Mouse (Mus musculus): ENCODE results near the gene Slc6a6. TPM values are rescaled to one million over a fixed set of nuclear protein-coding genes. Genes with fewer than 3 reads are reported as not detected.
A peak's percentile ranks its signal among the peaks of the same experiment; 100 is the strongest.

Gene Slc6a6
- polyA plus RNA-seq, 1 experiment from 2014 or later: 66.8 TPM

DNA sequence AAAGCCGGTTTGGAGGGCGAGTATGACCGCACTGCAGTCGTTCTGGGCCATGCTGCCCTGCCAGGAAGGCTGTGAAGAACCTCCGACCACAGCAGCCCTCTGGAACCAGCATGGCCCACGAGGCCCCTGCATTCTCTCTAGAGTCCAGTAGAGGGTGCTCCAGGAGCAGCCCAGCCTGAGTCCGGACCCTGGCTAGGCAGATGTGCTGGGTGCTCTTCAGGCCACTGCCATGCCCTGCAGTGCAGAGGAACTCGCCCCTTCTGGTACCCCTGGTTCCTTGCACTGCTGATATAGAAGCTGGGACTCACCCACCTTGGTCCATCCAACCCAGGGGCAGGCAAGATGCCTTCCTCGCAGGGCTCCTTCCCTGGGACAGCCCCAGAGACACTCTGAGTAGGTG is 92.7 kb downstream of the Slc6a6 start:
- 0 out of 2 replicates have a peak, but pooled peaks cover 3% of the 10 kb centered on the region for H3K9me3 ChIP-seq (ENCODE audit: control insufficient read depth, low read length)
- no peak overlapping the region for H3K4me3 ChIP-seq (ENCODE audit: control insufficient read depth in 1 of 2, insufficient read depth in 1 of 2, low read depth in 1 of 2, low read length in 2 of 2)
- ATAC-seq (ENCODE audit: insufficient number of reproducible peaks, insufficient read depth, low FRiP score, low read depth): peak; percentile 18; the same call in 1 of the 2 replicates
- no peak overlapping the region for H3K27ac ChIP-seq (replicated peaks in 1 of 2; ENCODE audit: control insufficient read depth in 1 of 2, insufficient read depth in 1 of 2, low read depth in 2 of 2, low read length in 2 of 2)
- H3K36me3 ChIP-seq (ENCODE audit: control insufficient read depth, insufficient read depth, low read length): peaks cover 79% of the 10 kb centered on the region
- H3K4me1 ChIP-seq (ENCODE audit: control insufficient read depth in 2 of 2, insufficient read depth in 2 of 2, low read length in 2 of 2): no peaks in the 10 kb centered on the region
- no peak overlapping the region for H3K9ac ChIP-seq (ENCODE audit: low read length)
- H3K27me3 ChIP-seq (ENCODE audit: control insufficient read depth, insufficient read depth, low read length): no peaks in the 10 kb centered on the region
- 17% methylated on average over 9 of the region's 9 CpGs for WGBS
- no peak overlapping the region for H3K4me2 ChIP-seq (ENCODE audit: low read length)

DNA sequence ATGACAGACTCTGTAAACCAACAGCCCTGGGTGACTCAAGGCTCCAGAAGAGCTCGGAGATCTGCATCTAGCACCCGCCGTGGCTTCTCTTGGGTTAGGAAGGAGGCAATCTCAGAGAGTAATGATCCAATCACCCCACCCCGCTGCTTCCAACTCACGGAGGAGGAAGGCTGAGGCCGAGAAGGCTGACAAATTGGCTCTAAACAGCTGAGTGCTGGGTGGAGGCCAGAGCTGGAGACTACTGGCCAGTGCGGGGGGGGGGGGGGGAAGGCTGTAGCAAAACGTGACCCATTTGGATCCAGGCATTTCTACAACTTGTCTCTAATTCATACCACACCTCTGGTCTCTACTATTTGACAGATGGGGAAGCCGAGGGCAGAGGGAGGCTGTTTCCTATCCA is 95.4 kb downstream of the Slc6a6 start:
- Histone ChIP-seq H3K9ac (ENCODE audit: low read length) (no peak overlapping the region), H3K36me3 (ENCODE audit: control insufficient read depth, insufficient read depth, low read length) (peaks cover 82% of the 10 kb centered on the region), H3K4me1 (ENCODE audit: control insufficient read depth in 2 of 2, insufficient read depth in 2 of 2, low read length in 2 of 2) (no peaks in the 10 kb centered on the region), H3K4me2 (ENCODE audit: low read length) (no peak overlapping the region), H3K4me3 (ENCODE audit: control insufficient read depth in 1 of 2, insufficient read depth in 1 of 2, low read depth in 1 of 2, low read length in 2 of 2) (no peak overlapping the region), H3K27ac (replicated peaks in 1 of 2; ENCODE audit: control insufficient read depth in 1 of 2, insufficient read depth in 1 of 2, low read depth in 2 of 2, low read length in 2 of 2) (no peak overlapping the region), H3K9me3 (ENCODE audit: control insufficient read depth, low read length) (no peaks in the 10 kb centered on the region), H3K27me3 (ENCODE audit: control insufficient read depth, insufficient read depth, low read length) (no peaks in the 10 kb centered on the region)
- 64% methylated on average over 8 of the region's 9 CpGs for WGBS
- ATAC-seq (ENCODE audit: insufficient number of reproducible peaks, insufficient read depth, low FRiP score, low read depth): no peak

DNA sequence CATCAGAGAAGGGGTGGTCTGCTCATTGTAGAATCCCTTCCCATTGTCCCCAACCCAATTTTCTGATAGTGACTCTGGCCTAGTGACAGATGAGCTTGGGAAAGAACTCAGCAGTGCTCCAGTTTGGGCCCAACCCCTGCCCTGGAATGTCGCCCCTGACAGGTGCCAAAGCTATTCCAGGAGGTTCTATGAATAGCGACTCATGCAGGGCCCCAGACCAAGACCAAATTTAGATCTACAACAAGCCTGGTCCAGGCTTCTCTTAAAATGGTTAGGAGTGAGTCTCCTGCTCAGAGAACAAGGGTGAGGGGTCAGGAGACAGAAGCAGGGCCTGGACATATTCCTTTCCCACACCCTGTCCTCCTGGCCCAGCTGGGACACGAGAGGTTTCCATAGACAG is 101.2 kb downstream of the Slc6a6 start:
- Histone ChIP-seq H3K9me3 (ENCODE audit: control insufficient read depth, low read length) (no peaks in the 10 kb centered on the region), H3K4me1 (ENCODE audit: control insufficient read depth in 2 of 2, insufficient read depth in 2 of 2, low read length in 2 of 2) (peaks cover 21 to 26% of the 10 kb centered on the region in 2 experiments), H3K36me3 (ENCODE audit: control insufficient read depth, insufficient read depth, low read length) (peaks cover 64% of the 10 kb centered on the region), H3K4me2 (ENCODE audit: low read length) (peak overlapping the region; percentile 28; the same call in 1 of the 2 replicates), H3K9ac (ENCODE audit: low read length) (peak overlapping the region; percentile 56), H3K27ac (replicated peaks in 1 of 2; ENCODE audit: control insufficient read depth in 1 of 2, insufficient read depth in 1 of 2, low read depth in 2 of 2, low read length in 2 of 2) (peak overlapping the region; percentile 98), H3K27me3 (ENCODE audit: control insufficient read depth, insufficient read depth, low read length) (no peaks in the 10 kb centered on the region), H3K4me3 (ENCODE audit: control insufficient read depth in 1 of 2, insufficient read depth in 1 of 2, low read depth in 1 of 2, low read length in 2 of 2) (no peak overlapping the region)
- peak; percentile 76 for ATAC-seq (ENCODE audit: insufficient number of reproducible peaks, insufficient read depth, low FRiP score, low read depth)
- WGBS: 29% methylated on average over 3 of the region's 3 CpGs

DNA sequence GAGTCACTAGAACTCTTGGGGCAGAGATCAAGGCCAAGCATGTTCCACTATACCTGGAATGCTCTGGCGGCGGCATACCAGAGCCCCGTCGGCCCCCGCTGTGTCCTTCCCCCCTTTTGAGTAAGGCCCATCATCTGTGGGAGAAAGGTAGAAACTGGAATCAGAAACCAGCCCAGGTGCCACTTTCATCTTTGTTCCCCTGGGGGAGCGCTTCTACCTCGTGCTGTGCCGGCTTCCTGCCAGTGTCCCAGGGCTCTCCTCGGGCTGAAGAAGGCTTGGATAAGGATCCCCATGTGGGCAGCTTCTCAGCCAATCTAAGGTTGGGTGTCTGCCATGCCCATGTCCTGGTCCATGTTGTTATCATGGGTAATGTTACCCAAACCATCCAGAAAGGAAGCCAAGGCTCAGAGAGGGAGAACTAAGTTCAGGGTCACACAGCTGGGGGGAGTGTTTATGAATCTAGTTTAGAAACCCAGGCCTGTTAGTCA is 104.5 kb downstream of the Slc6a6 start:
- ATAC-seq (ENCODE audit: insufficient number of reproducible peaks, insufficient read depth, low FRiP score, low read depth): no peak
- H3K4me1 ChIP-seq (ENCODE audit: control insufficient read depth in 2 of 2, insufficient read depth in 2 of 2, low read length in 2 of 2): peaks cover 32 to 57% of the 10 kb centered on the region in 2 experiments

DNA sequence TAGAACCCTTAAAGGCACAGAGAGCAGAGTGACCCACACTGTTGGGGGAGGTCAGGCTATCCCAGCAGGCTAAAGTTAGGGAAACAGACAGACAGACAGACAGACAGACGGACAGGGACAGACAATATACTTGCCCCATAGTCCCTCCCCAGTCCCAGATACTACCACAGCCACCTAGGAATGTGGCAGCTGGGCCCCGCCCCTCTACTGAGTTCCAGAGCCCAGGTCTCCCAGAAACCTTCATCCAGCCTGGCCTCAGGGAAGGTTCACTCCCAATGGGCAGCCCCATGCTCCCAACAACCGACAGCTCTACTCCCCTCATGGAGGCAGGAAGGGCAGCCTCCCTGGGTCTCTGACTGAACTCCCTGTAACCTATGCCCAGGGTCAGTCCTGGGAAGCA is 111.8 kb downstream of the Slc6a6 start:
- no peak for ATAC-seq (ENCODE audit: insufficient number of reproducible peaks, insufficient read depth, low FRiP score, low read depth)
- Histone ChIP-seq H3K9ac (ENCODE audit: low read length) (peak overlapping the region; percentile 68), H3K9me3 (ENCODE audit: control insufficient read depth, low read length) (no peaks in the 10 kb centered on the region), H3K4me1 (ENCODE audit: control insufficient read depth in 2 of 2, insufficient read depth in 2 of 2, low read length in 2 of 2) (peaks cover 57 to 89% of the 10 kb centered on the region in 2 experiments), H3K4me3 (ENCODE audit: control insufficient read depth in 1 of 2, insufficient read depth in 1 of 2, low read depth in 1 of 2, low read length in 2 of 2) (peak overlapping the region; percentile 28 to 39), H3K4me2 (ENCODE audit: low read length) (peak overlapping the region; percentile 67), H3K36me3 (ENCODE audit: control insufficient read depth, insufficient read depth, low read length) (no peaks in the 10 kb centered on the region), H3K27ac (replicated peaks in 1 of 2; ENCODE audit: control insufficient read depth in 1 of 2, insufficient read depth in 1 of 2, low read depth in 2 of 2, low read length in 2 of 2) (peak overlapping the region; percentile 56 to 62), H3K27me3 (ENCODE audit: control insufficient read depth, insufficient read depth, low read length) (no peaks in the 10 kb centered on the region)
- WGBS: 50% methylated on average over 3 of the region's 3 CpGs

More for the DNA sequence above, 104.5 kb downstream of the Slc6a6 start:
- 80% methylated on average over 9 of the region's 9 CpGs for WGBS
- Histone ChIP-seq H3K4me3 (ENCODE audit: control insufficient read depth in 1 of 2, insufficient read depth in 1 of 2, low read depth in 1 of 2, low read length in 2 of 2) (no peak overlapping the region), H3K9ac (ENCODE audit: low read length) (no peak overlapping the region), H3K9me3 (ENCODE audit: control insufficient read depth, low read length) (no peaks in the 10 kb centered on the region), H3K27ac (replicated peaks in 1 of 2; ENCODE audit: control insufficient read depth in 1 of 2, insufficient read depth in 1 of 2, low read depth in 2 of 2, low read length in 2 of 2) (no peak overlapping the region), H3K27me3 (ENCODE audit: control insufficient read depth, insufficient read depth, low read length) (no peaks in the 10 kb centered on the region), H3K4me2 (ENCODE audit: low read length) (no peak overlapping the region), H3K36me3 (ENCODE audit: control insufficient read depth, insufficient read depth, low read length) (peaks cover 35% of the 10 kb centered on the region)

DNA sequence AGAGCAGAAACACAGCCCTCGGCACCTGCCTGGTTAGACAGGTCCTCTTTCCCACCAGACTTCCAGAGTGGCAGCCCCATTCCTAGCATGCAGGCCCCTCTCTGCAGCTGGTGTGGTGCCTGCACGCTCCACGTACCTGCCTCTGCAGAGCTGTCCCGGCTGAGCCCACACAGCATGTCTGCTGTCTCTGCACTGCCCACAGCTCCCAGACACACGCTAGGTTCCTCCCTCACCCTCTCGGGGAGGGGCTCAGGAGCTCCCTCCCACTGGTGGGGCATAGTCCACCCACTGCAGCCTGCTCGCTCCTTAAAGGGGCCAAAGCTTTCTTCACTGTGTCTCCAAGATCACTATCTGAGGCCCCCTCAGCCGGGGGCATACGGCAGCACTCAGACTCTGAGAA is 112.2 kb downstream of the Slc6a6 start:
- Histone ChIP-seq H3K27ac (replicated peaks in 1 of 2; ENCODE audit: control insufficient read depth in 1 of 2, insufficient read depth in 1 of 2, low read depth in 2 of 2, low read length in 2 of 2) (peak overlapping the region; percentile 56 to 62), H3K4me2 (ENCODE audit: low read length) (peak overlapping the region; percentile 67), H3K4me1 (ENCODE audit: control insufficient read depth in 2 of 2, insufficient read depth in 2 of 2, low read length in 2 of 2) (peaks cover 57 to 85% of the 10 kb centered on the region in 2 experiments), H3K27me3 (ENCODE audit: control insufficient read depth, insufficient read depth, low read length) (no peaks in the 10 kb centered on the region), H3K9ac (ENCODE audit: low read length) (peak overlapping the region; percentile 68), H3K36me3 (ENCODE audit: control insufficient read depth, insufficient read depth, low read length) (no peaks in the 10 kb centered on the region), H3K4me3 (ENCODE audit: control insufficient read depth in 1 of 2, insufficient read depth in 1 of 2, low read depth in 1 of 2, low read length in 2 of 2) (peak overlapping the region; percentile 28 to 39), H3K9me3 (ENCODE audit: control insufficient read depth, low read length) (no peaks in the 10 kb centered on the region)
- 22% methylated on average over 9 of the region's 9 CpGs for WGBS
- ATAC-seq (ENCODE audit: insufficient number of reproducible peaks, insufficient read depth, low FRiP score, low read depth): 0 out of 2 replicates have a peak, but pooled peaks have one; percentile 22

DNA sequence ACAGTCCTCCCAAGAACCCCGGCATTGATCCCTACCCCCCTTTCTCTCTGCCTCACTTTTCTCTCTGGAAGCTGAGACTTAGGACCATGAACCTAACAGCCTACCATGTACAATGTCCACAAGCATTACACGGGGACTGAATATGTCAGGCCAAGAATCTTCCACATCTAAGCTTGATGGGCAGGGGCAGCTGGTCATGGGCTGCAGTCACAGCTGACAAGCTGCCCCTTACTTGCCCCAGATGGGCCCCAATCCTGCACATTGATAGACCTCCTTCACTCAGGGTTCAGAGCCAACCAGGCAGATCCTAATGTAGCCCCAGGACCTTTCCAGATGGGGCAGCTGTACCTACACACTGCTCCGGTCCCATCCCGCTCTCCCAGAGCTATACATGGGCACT is 112.9 kb downstream of the Slc6a6 start:
- 84% methylated on average over 4 of the region's 4 CpGs for WGBS
- Histone ChIP-seq H3K27ac (replicated peaks in 1 of 2; ENCODE audit: control insufficient read depth in 1 of 2, insufficient read depth in 1 of 2, low read depth in 2 of 2, low read length in 2 of 2) (no peak overlapping the region), H3K9ac (ENCODE audit: low read length) (peak overlapping the region; percentile 28; the same call in 1 of the 2 replicates), H3K4me3 (ENCODE audit: control insufficient read depth in 1 of 2, insufficient read depth in 1 of 2, low read depth in 1 of 2, low read length in 2 of 2) (no peak overlapping the region), H3K9me3 (ENCODE audit: control insufficient read depth, low read length) (no peaks in the 10 kb centered on the region), H3K4me2 (ENCODE audit: low read length) (no peak overlapping the region), H3K27me3 (ENCODE audit: control insufficient read depth, insufficient read depth, low read length) (no peaks in the 10 kb centered on the region), H3K4me1 (ENCODE audit: control insufficient read depth in 2 of 2, insufficient read depth in 2 of 2, low read length in 2 of 2) (peaks cover 52 to 79% of the 10 kb centered on the region in 2 experiments), H3K36me3 (ENCODE audit: control insufficient read depth, insufficient read depth, low read length) (no peaks in the 10 kb centered on the region)
- no peak for ATAC-seq (ENCODE audit: insufficient number of reproducible peaks, insufficient read depth, low FRiP score, low read depth)

DNA sequence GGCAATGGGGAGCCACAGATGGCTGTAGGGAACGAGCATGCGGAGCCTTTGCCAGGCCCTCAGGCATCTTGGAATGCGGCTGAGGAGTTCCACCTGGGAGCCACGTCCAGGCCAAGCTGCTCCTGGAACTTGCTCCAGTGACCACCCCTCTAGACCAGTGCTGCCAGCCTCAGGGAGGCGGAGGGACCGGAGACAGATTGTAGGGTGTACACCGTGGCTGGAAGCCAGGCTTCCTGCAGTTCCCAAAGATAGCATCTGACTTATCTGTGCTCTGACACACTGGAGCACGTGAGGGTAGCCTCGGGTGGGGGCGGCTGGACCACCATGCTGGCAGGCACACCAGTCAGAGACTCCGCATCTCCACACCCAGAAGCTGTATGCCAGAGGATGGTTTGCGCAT is 114.6 kb downstream of the Slc6a6 start:
- Histone ChIP-seq H3K36me3 (ENCODE audit: control insufficient read depth, insufficient read depth, low read length) (no peaks in the 10 kb centered on the region), H3K9ac (ENCODE audit: low read length) (no peak overlapping the region), H3K27me3 (ENCODE audit: control insufficient read depth, insufficient read depth, low read length) (no peaks in the 10 kb centered on the region), H3K9me3 (ENCODE audit: control insufficient read depth, low read length) (no peaks in the 10 kb centered on the region), H3K27ac (replicated peaks in 1 of 2; ENCODE audit: control insufficient read depth in 1 of 2, insufficient read depth in 1 of 2, low read depth in 2 of 2, low read length in 2 of 2) (no peak overlapping the region), H3K4me1 (ENCODE audit: control insufficient read depth in 2 of 2, insufficient read depth in 2 of 2, low read length in 2 of 2) (peaks cover 46 to 63% of the 10 kb centered on the region in 2 experiments), H3K4me2 (ENCODE audit: low read length) (no peak overlapping the region), H3K4me3 (ENCODE audit: control insufficient read depth in 1 of 2, insufficient read depth in 1 of 2, low read depth in 1 of 2, low read length in 2 of 2) (no peak overlapping the region)
- WGBS: 47% methylated on average over 12 of the region's 12 CpGs
- ATAC-seq (ENCODE audit: insufficient number of reproducible peaks, insufficient read depth, low FRiP score, low read depth): peak; percentile 14; the same call in 1 of the 2 replicates
